Mouse (Mus musculus): Measurements from ENCODE around the gene Gm9046. TPM values are rescaled to one million over a fixed set of nuclear protein-coding genes. Genes with fewer than 3 reads are reported as not detected.
"Not testable (repeated sequence)": the region's sequence is repeated elsewhere in the genome, so short reads cannot be mapped to it uniquely, and the experiment has no call there.

The Gm9046 gene
- polyA plus RNA-seq, 1 experiment from 2014 or later: not detected

DNA sequence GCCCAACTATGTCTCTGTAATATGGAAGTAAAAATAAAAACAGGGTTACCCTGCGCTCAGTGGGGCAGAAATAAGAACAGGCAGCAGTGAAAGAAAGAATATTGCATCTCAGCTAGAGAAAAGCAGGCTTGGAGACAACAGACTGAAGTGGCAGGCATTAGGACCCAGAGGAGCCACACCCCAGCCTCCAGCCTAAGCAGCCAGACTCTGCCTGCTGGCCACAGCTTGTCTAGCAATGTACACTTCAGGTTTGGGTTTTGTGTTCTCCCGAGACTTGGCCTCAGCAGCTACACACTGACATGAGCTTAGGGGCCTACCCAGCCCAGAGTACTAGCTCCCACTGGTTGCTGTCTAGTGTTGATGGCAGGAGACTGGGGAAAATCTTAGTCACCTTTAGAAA lies 40.9 kb downstream of the Gm9046 start:
- not testable (repeated sequence) for H3K4me2 ChIP-seq (replicated peaks; ENCODE audit: low read depth, low read length); H3K27me3 ChIP-seq (ENCODE audit: control insufficient read depth, insufficient read depth, low read length); H3K4me1 ChIP-seq (ENCODE audit: control insufficient read depth, insufficient read depth, low read length); H3K9me3 ChIP-seq (ENCODE audit: control insufficient read depth, low read depth, low read length); ATAC-seq (ENCODE audit: insufficient number of reproducible peaks, insufficient read depth, low FRiP score, low read depth); H3K4me3 ChIP-seq (ENCODE audit: low read depth, low read length); H3K36me3 ChIP-seq (ENCODE audit: control insufficient read depth, insufficient read depth, low read length); H3K27ac ChIP-seq (ENCODE audit: low read length); H3K9ac ChIP-seq (replicated peaks; ENCODE audit: low read depth, low read length)
- WGBS: 45% methylated on average over 2 of the region's 2 CpGs

DNA sequence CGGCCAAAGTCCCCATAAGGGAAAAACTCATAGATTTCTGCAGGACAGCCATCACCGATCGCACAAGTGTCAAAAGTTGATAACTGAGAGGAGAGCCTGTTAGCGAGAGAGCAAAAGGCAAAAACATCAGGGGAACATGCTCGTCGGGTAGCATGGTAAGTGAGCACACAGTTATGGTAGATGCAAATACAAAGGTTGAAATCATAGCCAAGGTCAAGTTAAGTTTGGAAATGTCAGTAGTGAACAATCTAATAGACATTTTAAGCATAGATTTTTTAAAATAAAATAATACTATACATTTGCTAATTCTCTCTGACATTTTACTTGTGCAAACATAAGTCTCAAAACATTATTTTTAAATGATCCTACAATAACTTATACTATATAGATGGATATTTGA lies 48.1 kb downstream of the Gm9046 start, which contains the start of gene Iltifb:
Iltifb (minus strand) TSS at position 101 of the 400 bp plus-strand sequence.
- Histone ChIP-seq H3K27me3 (ENCODE audit: control insufficient read depth, insufficient read depth, low read length) (no peaks in the 10 kb centered on the region), H3K27ac (ENCODE audit: low read length) (no peak within 1 kb of the TSS), H3K4me2 (replicated peaks; ENCODE audit: low read depth, low read length) (no peak within 1 kb of the TSS), H3K9ac (replicated peaks; ENCODE audit: low read depth, low read length) (no peak within 1 kb of the TSS), H3K4me1 (ENCODE audit: control insufficient read depth, insufficient read depth, low read length) (no peaks in the 10 kb centered on the region), H3K9me3 (ENCODE audit: control insufficient read depth, low read depth, low read length) (no peaks in the 10 kb centered on the region), H3K36me3 (ENCODE audit: control insufficient read depth, insufficient read depth, low read length) (no peaks in the 10 kb centered on the region), H3K4me3 (ENCODE audit: low read depth, low read length) (no peak within 1 kb of the TSS)
- WGBS: 91% methylated on average over 6 of the region's 6 CpGs
- ATAC-seq (ENCODE audit: insufficient number of reproducible peaks, insufficient read depth, low FRiP score, low read depth): no peak

Other genes with a start within 250 kb of the Gm9046 start
- 20.7 and 20.9 TPM in 2 replicates for gene Mdm1, start 201.4 kb downstream of the Gm9046 start, polyA plus RNA-seq (2014; fragmentation: Nextera tagmentation; extraction: Ambion mirVana)
- not detected in 2 replicates for gene Il22, start 138.3 kb downstream of the Gm9046 start, polyA plus RNA-seq (2014; fragmentation: Nextera tagmentation; extraction: Ambion mirVana)
- not detected in 2 replicates for gene Gm32717, start 102.5 kb downstream of the Gm9046 start, polyA plus RNA-seq (2014; fragmentation: Nextera tagmentation; extraction: Ambion mirVana)
- not detected in 2 replicates for gene Gm32802, start 84.6 kb downstream of the Gm9046 start, polyA plus RNA-seq (2014; fragmentation: Nextera tagmentation; extraction: Ambion mirVana)
- gene Iltifb, start 48.2 kb downstream of the Gm9046 start, polyA plus RNA-seq (2014; fragmentation: Nextera tagmentation; extraction: Ambion mirVana): not detected in 2 replicates
- gene Gm9040, start 16.3 kb downstream of the Gm9046 start, polyA plus RNA-seq (2014; fragmentation: Nextera tagmentation; extraction: Ambion mirVana): 0.16 TPM in 1 of 2 replicates, not detected in the other
- 0.16 TPM in 1 of 2 replicates, not detected in the other for gene Gm9044, start 10.8 kb downstream of the Gm9046 start, polyA plus RNA-seq (2014; fragmentation: Nextera tagmentation; extraction: Ambion mirVana)
- not detected in 2 replicates for gene Gm9045, start 5.4 kb downstream of the Gm9046 start, polyA plus RNA-seq (2014; fragmentation: Nextera tagmentation; extraction: Ambion mirVana)
- gene Gm9048, start 5.4 kb upstream of the Gm9046 start, polyA plus RNA-seq (2014; fragmentation: Nextera tagmentation; extraction: Ambion mirVana): not detected in 2 replicates
- not detected in 2 replicates for gene Gm9049, start 10.8 kb upstream of the Gm9046 start, polyA plus RNA-seq (2014; fragmentation: Nextera tagmentation; extraction: Ambion mirVana)
- not detected in 2 replicates for gene Ifng, start 97.8 kb upstream of the Gm9046 start, polyA plus RNA-seq (2014; fragmentation: Nextera tagmentation; extraction: Ambion mirVana)